Mouse (Mus musculus) cortical plate, adult 2 months (tissue): ENCODE measurements at regions not wholly inside any gene's neighbourhood (a gene's known extent, or its start where the extent isn't known, plus 50 kb on each side); places are given as distances from the start of the nearest gene placed in this dataset.

Experiments used
- CTCF ChIP-seq: fragments of 200-500 bp; IDR thresholded peaks from 2 replicates; pipeline ENCODE4 v1.5.1; 2011; ENCODE audit warnings: mild to moderate bottlenecking, control low read depth, low read length; ENCODE audit not compliant: insufficient read depth; ENCODE audit errors: extremely low read depth
- POLR2A ChIP-seq: fragments of 200-500 bp; IDR thresholded peaks from 2 replicates; pipeline ENCODE4 v1.6.1; 2011; ENCODE audit warnings: mild to moderate bottlenecking, low read length, control low read depth; ENCODE audit not compliant: insufficient read depth; ENCODE audit errors: extremely low read depth

DNA sequence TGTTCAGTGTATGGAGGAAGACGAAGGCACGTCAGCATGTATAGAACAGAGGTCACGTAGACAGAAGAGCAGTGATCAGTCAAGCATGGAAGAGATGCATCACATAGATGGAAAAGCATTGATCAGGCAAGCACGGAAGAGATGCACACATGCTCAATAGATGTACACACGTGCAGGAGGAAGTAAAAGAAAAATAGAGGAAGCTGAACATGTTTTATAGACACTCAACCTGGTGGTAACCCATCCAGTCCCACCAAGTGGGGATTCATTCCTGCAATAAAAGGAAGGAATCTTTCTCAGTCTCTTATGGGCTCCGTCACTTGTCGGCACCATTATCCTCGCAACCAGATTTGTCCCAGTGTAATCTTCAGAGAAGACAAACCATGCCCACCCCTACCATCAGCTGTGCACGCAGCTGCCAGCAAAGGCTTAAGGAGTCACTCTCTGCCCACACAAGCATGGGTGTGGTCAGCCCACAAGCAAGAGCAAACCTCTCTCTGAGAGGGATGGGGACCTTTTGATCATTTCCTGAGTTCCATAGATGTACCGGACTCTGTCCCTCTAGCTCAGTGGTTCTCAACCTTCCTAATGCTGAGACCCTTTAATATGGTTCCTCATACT, 108.3 kb upstream of the Cdc42ep3 start:
- TF ChIP-seq CTCF, result no peak
- no peak for TF ChIP-seq POLR2A
